Mouse (Mus musculus): ENCODE measurements around the gene Ifitm1. TPM values are rescaled to one million over a fixed set of nuclear protein-coding genes. Genes with fewer than 3 reads are reported as not detected.
"Not testable (repeated sequence)": the region's sequence is repeated elsewhere in the genome, so short reads cannot be mapped to it uniquely, and the experiment has no call there.

Ifitm1 gene
- polyA plus RNA-seq, 1 experiment from 2014 or later: 72.4 TPM

DNA sequence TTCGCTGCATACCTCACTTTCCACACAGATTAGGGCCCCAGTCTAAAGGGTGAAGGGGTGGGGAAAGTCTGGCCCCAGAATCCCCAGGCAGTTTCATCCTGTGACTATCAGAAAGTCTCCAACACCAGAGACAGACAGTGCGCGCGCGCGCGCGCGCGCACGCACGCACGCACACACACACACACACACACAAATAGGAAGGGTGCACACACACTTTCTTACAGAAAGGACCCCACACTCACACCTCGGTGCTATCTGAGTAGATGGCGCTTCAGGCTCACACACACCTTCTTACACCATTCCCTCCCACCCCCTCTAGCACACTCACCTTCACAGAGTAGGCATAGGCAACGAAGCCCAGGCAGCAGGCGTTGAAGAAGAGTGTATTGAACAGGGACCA, 11.7 kb upstream of the Ifitm1 start:
- Histone ChIP-seq H3K4me3 (ENCODE audit: low read length) (peak overlapping the region; percentile 73), H3K27ac (ENCODE audit: low read length) (peak overlapping the region; percentile 96), H3K27me3 (ENCODE audit: insufficient read depth, low read length) (no peaks in the 10 kb centered on the region), H3K36me3 (ENCODE audit: insufficient read depth, low read length) (no peaks in the 10 kb centered on the region), H3K9me3 (ENCODE audit: low read length) (no peaks in the 10 kb centered on the region), H3K4me1 (ENCODE audit: insufficient read depth, low read length) (peaks cover 47% of the 10 kb centered on the region), H3K9ac (replicated peaks; ENCODE audit: low read length) (peak overlapping the region; percentile 77), H3K4me2 (replicated peaks; ENCODE audit: low read depth, low read length) (peak overlapping the region; percentile 79)
- ATAC-seq (ENCODE audit: low FRiP score, low TSS enrichment): peak; percentile 43
- WGBS: 5% methylated on average over 17 of the region's 17 CpGs

- Histone ChIP-seq H3K4me2 (replicated peaks; ENCODE audit: low read depth, low read length) (peak within 1 kb of the TSS; percentile 79), H3K4me1 (ENCODE audit: insufficient read depth, low read length) (peaks cover 41% of the 10 kb centered on the region), H3K27me3 (ENCODE audit: insufficient read depth, low read length) (no peaks in the 10 kb centered on the region), H3K27ac (ENCODE audit: low read length) (peak within 1 kb of the TSS; percentile 96), H3K9ac (replicated peaks; ENCODE audit: low read length) (peak within 1 kb of the TSS; percentile 77), H3K9me3 (ENCODE audit: low read length) (no peaks in the 10 kb centered on the region), H3K4me3 (ENCODE audit: low read length) (peak within 1 kb of the TSS; percentile 73), H3K36me3 (ENCODE audit: insufficient read depth, low read length) (no peaks in the 10 kb centered on the region)
- 15% methylated on average over 11 of the region's 11 CpGs for WGBS
- ATAC-seq (ENCODE audit: low FRiP score, low TSS enrichment): peak; percentile 90
Measured at GRCm38 (mm10) chr7:140955758-140956555, 11.1 kb upstream of the Ifitm1 start, which contains the start of the genes Gm45717 and Ifitm2. TSS of gene Gm45717 (minus strand) at chr7:140955937. TSS of gene Ifitm2 (minus strand) at chr7:140955987.

- peaks cover 35% of the 10 kb centered on the region for H3K4me1 ChIP-seq (ENCODE audit: insufficient read depth, low read length)
- H3K36me3 ChIP-seq (ENCODE audit: insufficient read depth, low read length): no peaks in the 10 kb centered on the region
- H3K27ac ChIP-seq (ENCODE audit: low read length): peak overlapping the region; percentile 96
- H3K9me3 ChIP-seq (ENCODE audit: low read length): no peaks in the 10 kb centered on the region
- WGBS: 42% methylated on average over 6 of the region's 6 CpGs
- no peak overlapping the region for H3K4me3 ChIP-seq (ENCODE audit: low read length)
- peak overlapping the region; percentile 7; the same call in 1 of the 2 replicates for H3K9ac ChIP-seq (replicated peaks; ENCODE audit: low read length)
- H3K27me3 ChIP-seq (ENCODE audit: insufficient read depth, low read length): no peaks in the 10 kb centered on the region
- H3K4me2 ChIP-seq (replicated peaks; ENCODE audit: low read depth, low read length): peak overlapping the region; percentile 79
- ATAC-seq (ENCODE audit: low FRiP score, low TSS enrichment): no peak; the same call in 1 of the 2 replicates
Measured at GRCm38 (mm10) chr7:140956556-140956869, 10.5 kb upstream of the Ifitm1 start.

- no peak overlapping the region for H3K9ac ChIP-seq (replicated peaks; ENCODE audit: low read length)
- peak overlapping the region; percentile 8; the same call in 1 of the 2 replicates for H3K27ac ChIP-seq (ENCODE audit: low read length)
- H3K4me3 ChIP-seq (ENCODE audit: low read length): no peak overlapping the region
- no peaks in the 10 kb centered on the region for H3K27me3 ChIP-seq (ENCODE audit: insufficient read depth, low read length)
- H3K9me3 ChIP-seq (ENCODE audit: low read length): no peaks in the 10 kb centered on the region
- 8% methylated on average over 9 of the region's 9 CpGs for WGBS
- H3K36me3 ChIP-seq (ENCODE audit: insufficient read depth, low read length): no peaks in the 10 kb centered on the region
- peaks cover 18% of the 10 kb centered on the region for H3K4me1 ChIP-seq (ENCODE audit: insufficient read depth, low read length)
- ATAC-seq (ENCODE audit: low FRiP score, low TSS enrichment): no peak
- H3K4me2 ChIP-seq (replicated peaks; ENCODE audit: low read depth, low read length): no peak overlapping the region
Measured at GRCm38 (mm10) chr7:140959181-140959901, 7.7 kb upstream of the Ifitm1 start.

- H3K27ac ChIP-seq (ENCODE audit: low read length): no peak overlapping the region
- no peak for ATAC-seq (ENCODE audit: low FRiP score, low TSS enrichment)
- H3K4me2 ChIP-seq (replicated peaks; ENCODE audit: low read depth, low read length): no peak overlapping the region
- no peaks in the 10 kb centered on the region for H3K9me3 ChIP-seq (ENCODE audit: low read length)
- no peaks in the 10 kb centered on the region for H3K36me3 ChIP-seq (ENCODE audit: insufficient read depth, low read length)
- WGBS: 84% methylated on average over 5 of the region's 5 CpGs
- H3K4me3 ChIP-seq (ENCODE audit: low read length): no peak overlapping the region
- H3K4me1 ChIP-seq (ENCODE audit: insufficient read depth, low read length): peaks cover 14% of the 10 kb centered on the region
- no peaks in the 10 kb centered on the region for H3K27me3 ChIP-seq (ENCODE audit: insufficient read depth, low read length)
- H3K9ac ChIP-seq (replicated peaks; ENCODE audit: low read length): no peak overlapping the region
Measured at GRCm38 (mm10) chr7:140960026-140960425, 7.0 kb upstream of the Ifitm1 start.

GRCm38 (mm10) chr7:140961416-140961815, 5.6 kb upstream of the Ifitm1 start:
- no peak for ATAC-seq (ENCODE audit: low FRiP score, low TSS enrichment)
- H3K27ac ChIP-seq (ENCODE audit: low read length): no peak overlapping the region
- WGBS: 76% methylated on average over 2 of the region's 2 CpGs
- H3K4me2 ChIP-seq (replicated peaks; ENCODE audit: low read depth, low read length): no peak overlapping the region
- no peak overlapping the region for H3K4me3 ChIP-seq (ENCODE audit: low read length)
- H3K4me1 ChIP-seq (ENCODE audit: insufficient read depth, low read length): peaks cover 8% of the 10 kb centered on the region
- H3K36me3 ChIP-seq (ENCODE audit: insufficient read depth, low read length): no peaks in the 10 kb centered on the region
- no peak overlapping the region for H3K9ac ChIP-seq (replicated peaks; ENCODE audit: low read length)
- no peaks in the 10 kb centered on the region for H3K9me3 ChIP-seq (ENCODE audit: low read length)
- no peaks in the 10 kb centered on the region for H3K27me3 ChIP-seq (ENCODE audit: insufficient read depth, low read length)

- H3K4me2 ChIP-seq (replicated peaks; ENCODE audit: low read depth, low read length): no peak overlapping the region
- no peak overlapping the region for H3K9ac ChIP-seq (replicated peaks; ENCODE audit: low read length)
- H3K27ac ChIP-seq (ENCODE audit: low read length): no peak overlapping the region
- H3K4me1 ChIP-seq (ENCODE audit: insufficient read depth, low read length): peaks cover 7% of the 10 kb centered on the region; the same call in 1 of the 2 replicates
- H3K36me3 ChIP-seq (ENCODE audit: insufficient read depth, low read length): no peaks in the 10 kb centered on the region
- 84% methylated on average over 2 of the region's 2 CpGs for WGBS
- no peak overlapping the region for H3K4me3 ChIP-seq (ENCODE audit: low read length)
- H3K27me3 ChIP-seq (ENCODE audit: insufficient read depth, low read length): no peaks in the 10 kb centered on the region
- no peaks in the 10 kb centered on the region for H3K9me3 ChIP-seq (ENCODE audit: low read length)
- ATAC-seq (ENCODE audit: low FRiP score, low TSS enrichment): no peak
Measured at GRCm38 (mm10) chr7:140962733-140963132, 4.3 kb upstream of the Ifitm1 start.

GRCm38 (mm10) chr7:140967862-140968591, 1.0 kb downstream of the Ifitm1 start:
- whole genome bisulfite sequencing: 10% methylated on average over 14 of the region's 14 CpGs
- H3K27ac ChIP-seq (ENCODE audit: low read length): peak overlapping the region; percentile 70

DNA sequence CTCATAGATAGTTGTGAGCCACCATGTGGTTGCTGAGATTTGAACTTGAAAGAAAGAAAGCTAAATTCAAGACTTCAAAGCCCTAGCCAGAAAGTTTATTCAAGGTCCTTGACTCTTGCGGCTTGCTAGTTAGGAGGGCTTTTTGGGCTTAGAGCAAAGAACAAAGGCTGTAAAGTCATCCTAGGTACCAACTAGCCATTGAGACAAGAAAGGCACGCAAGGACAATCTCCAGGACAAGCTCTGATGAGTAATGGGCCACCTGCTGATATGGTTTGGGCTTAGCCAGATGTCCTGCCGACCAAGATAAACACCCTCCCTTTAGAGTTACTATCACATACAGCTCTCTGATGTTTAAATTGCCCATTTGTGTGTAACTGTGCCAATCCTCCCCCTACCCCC, 1.7 kb downstream of the Ifitm1 start:
- H3K4me2 ChIP-seq (replicated peaks; ENCODE audit: low read depth, low read length): peak overlapping the region; percentile 44
- ATAC-seq (ENCODE audit: low FRiP score, low TSS enrichment); H3K9ac ChIP-seq (replicated peaks; ENCODE audit: low read length); H3K27ac ChIP-seq (ENCODE audit: low read length); H3K27me3 ChIP-seq (ENCODE audit: insufficient read depth, low read length); H3K9me3 ChIP-seq (ENCODE audit: low read length); H3K4me3 ChIP-seq (ENCODE audit: low read length); H3K36me3 ChIP-seq (ENCODE audit: insufficient read depth, low read length): not testable (repeated sequence)
- WGBS: 26% methylated on average over 3 of the region's 3 CpGs
- peaks cover 40% of the 10 kb centered on the region for H3K4me1 ChIP-seq (ENCODE audit: insufficient read depth, low read length)

More at GRCm38 (mm10) chr7:140967862-140968591, 1.0 kb downstream of the Ifitm1 start:
- Histone ChIP-seq H3K4me1 (ENCODE audit: insufficient read depth, low read length) (peaks cover 35% of the 10 kb centered on the region), H3K4me2 (replicated peaks; ENCODE audit: low read depth, low read length) (peak overlapping the region; percentile 44), H3K36me3 (ENCODE audit: insufficient read depth, low read length) (no peaks in the 10 kb centered on the region), H3K4me3 (ENCODE audit: low read length) (peak overlapping the region; percentile 21), H3K27me3 (ENCODE audit: insufficient read depth, low read length) (no peaks in the 10 kb centered on the region), H3K9me3 (ENCODE audit: low read length) (no peaks in the 10 kb centered on the region), H3K9ac (replicated peaks; ENCODE audit: low read length) (peak overlapping the region; percentile 24)
- peak; percentile 43; the same call in 1 of the 2 replicates for ATAC-seq (ENCODE audit: low FRiP score, low TSS enrichment)
